Mouse (Mus musculus) stomach, embryonic 16.5 days (tissue): Measurements from ENCODE around the gene Tnfsf13. TPM values are rescaled to one million over a fixed set of nuclear protein-coding genes. Genes with fewer than 3 reads are reported as not detected.
"Not testable (repeated sequence)": the region's sequence is repeated elsewhere in the genome, so short reads cannot be mapped to it uniquely, and the experiment has no call there.

Source experiments
- ATAC-seq: fragments of 200-750 bp; cut with Nextera tagmentation; 2 replicates; pipeline ENCODE4 v1.8.0; 2017; ENCODE audit warnings: moderate number of reproducible peaks, moderate TSS enrichment; ENCODE audit not compliant: insufficient read depth, low FRiP score
- H3K27ac ChIP-seq: fragments of 300-500 bp; sonication (generic); 2 replicates; pipeline ENCODE4 v1.5.1; 2014; ENCODE audit warnings: low read length
- H3K27me3 ChIP-seq: fragments of 300-500 bp; sonication (generic); 2 replicates; pipeline ENCODE4 v1.6.1; 2014; ENCODE audit warnings: low read length, control low read depth, mixed read lengths; ENCODE audit not compliant: control insufficient read depth, insufficient read depth
- H3K36me3 ChIP-seq: fragments of 300-500 bp; sonication (generic); 2 replicates; pipeline ENCODE4 v1.6.1; 2014; ENCODE audit warnings: low read length; ENCODE audit not compliant: control insufficient read depth, insufficient read depth
- H3K4me1 ChIP-seq: fragments of 300-500 bp; sonication (generic); 2 replicates; pipeline ENCODE4 v1.6.1; 2014; ENCODE audit warnings: low read length, control low read depth, mixed read lengths; ENCODE audit not compliant: control insufficient read depth, insufficient read depth
- H3K4me2 ChIP-seq: fragments of 300-500 bp; sonication (generic); 2 replicates; pipeline ENCODE4 v1.6.1; 2014; ENCODE audit warnings: low read depth, low read length, mixed read lengths
- H3K4me3 ChIP-seq: fragments of 300-500 bp; sonication (generic); replicated peaks from 2 replicates; pipeline ENCODE4 v1.5.1; 2014; ENCODE audit warnings: mild to moderate bottlenecking, low read length
- H3K9ac ChIP-seq: fragments of 300-500 bp; sonication (generic); 2 replicates; pipeline ENCODE4 v1.6.1; 2014; ENCODE audit warnings: low read length
- H3K9me3 ChIP-seq: fragments of 300-500 bp; sonication (generic); replicated peaks from 2 replicates; pipeline ENCODE4 v1.6.1; 2016; ENCODE audit warnings: low read length, control low read depth; ENCODE audit not compliant: control insufficient read depth
- WGBS: fragments of 180-500 bp; shearing (Covaris S2); extraction: QIAGEN DNeasy Blood & Tissue Kit; methylation state at CpG from one replicate; pipeline ENCODE4 v1.1.7; 2014; 5-methylcytosine and 5-hydroxymethylcytosine counted together
- polyA plus RNA-seq: library from polyadenylated mRNA; unstranded; fragments of >200 nt; fragmentation: Nextera tagmentation; extraction: Ambion mirVana; gene quantifications from 2 replicates; pipeline ENCODE4 v1.2.1, GENCODE M21; 2015

Gene Tnfsf13
- polyA plus RNA-seq: 0.59 and 1.0 TPM in 2 replicates

DNA sequence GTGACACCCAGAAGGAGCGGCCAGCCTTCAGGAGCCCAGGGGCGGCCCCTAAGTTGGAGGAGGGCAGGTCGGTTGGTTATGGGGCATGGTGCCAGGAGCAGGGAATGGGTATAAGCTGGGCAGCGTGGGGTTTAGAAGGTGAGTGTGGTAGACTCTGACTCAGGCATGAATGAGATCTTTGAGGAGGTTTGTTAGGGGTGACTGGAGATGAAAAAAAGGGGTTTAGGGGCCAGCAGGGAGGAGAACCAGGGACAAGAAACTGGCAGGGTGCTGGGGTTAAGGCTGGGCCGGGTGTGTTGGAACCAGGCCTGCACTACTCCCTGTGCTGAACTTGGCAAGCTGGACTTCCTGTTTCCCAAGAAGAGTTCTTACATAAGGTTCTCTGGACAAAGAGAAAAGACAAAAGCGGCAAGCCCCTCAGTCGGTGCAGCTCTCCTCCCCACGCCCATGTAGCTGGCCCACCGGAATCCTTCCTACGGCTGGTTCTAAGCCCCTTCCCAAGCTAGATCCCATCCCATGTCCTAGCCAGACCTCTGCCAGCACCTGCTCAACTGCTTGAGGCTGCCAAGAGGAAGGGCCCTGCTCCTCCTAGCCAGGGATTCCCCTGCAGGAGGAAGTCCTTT is at the start of gene Tnfsf13:
Tnfsf13 (minus strand) TSS at position 259 of the 623 bp plus-strand sequence.
- ATAC-seq: no peak
- Histone ChIP-seq H3K27ac (peak within 1 kb of the TSS; percentile 89), H3K9ac (peak within 1 kb of the TSS; percentile 60), H3K36me3 (no peaks in the 10 kb centered on the region), H3K4me2 (peak within 1 kb of the TSS; percentile 20; the same call in 1 of the 2 replicates), H3K9me3 (no peaks in the 10 kb centered on the region), H3K27me3 (no peaks in the 10 kb centered on the region), H3K4me3 (no peak within 1 kb of the TSS), H3K4me1 (peaks cover 35% of the 10 kb centered on the region)
- 58% methylated on average over 10 of the region's 10 CpGs for WGBS

DNA sequence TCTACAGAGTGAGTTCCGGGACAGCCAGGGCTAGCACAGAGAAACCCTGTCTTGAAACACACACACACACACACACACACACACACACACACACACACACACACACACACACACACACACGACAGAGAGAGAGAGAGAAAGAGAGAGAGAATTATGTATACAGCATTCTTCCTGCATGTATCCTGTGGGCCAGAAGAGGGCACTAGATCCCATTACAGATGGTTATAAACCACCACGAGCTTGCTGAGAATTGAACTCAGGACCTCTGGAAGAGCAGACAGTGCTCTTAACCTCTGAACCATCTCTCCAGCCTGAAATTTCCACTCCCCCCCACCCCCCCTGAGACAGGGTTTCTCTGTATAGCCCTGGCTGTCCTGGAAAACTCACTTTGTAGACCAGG is 45.8 kb upstream of the Tnfsf13 start:
- not testable (repeated sequence) for H3K27me3 ChIP-seq, H3K4me3 ChIP-seq, H3K9ac ChIP-seq, H3K4me2 ChIP-seq, H3K4me1 ChIP-seq, ATAC-seq, H3K27ac ChIP-seq, H3K9me3 ChIP-seq
- peaks cover 14% of the 10 kb centered on the region; the same call in 1 of the 2 replicates for H3K36me3 ChIP-seq
- 71% methylated on average over 3 of the region's 3 CpGs for WGBS

DNA sequence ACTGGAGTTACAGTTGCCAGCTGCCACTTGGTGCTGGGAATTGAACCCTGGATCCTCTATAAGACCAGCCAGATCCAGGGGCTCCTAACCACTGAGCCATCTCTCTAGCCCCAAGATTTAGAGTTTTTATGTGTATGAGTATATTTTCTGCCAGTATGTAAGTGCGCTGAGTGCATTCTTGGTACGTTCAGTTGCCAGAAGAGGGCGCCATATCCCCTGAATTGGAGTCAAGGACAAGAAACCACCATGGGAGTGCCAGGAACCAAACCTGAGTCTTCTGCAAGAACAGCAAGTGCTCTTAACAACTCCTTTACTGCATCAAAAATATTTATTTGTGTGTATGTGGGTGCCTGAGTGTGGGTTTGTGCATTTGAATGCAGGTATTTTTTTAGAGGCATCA is 43.5 kb upstream of the Tnfsf13 start:
- no peak for ATAC-seq
- WGBS: 32% methylated on average over 3 of the region's 3 CpGs
- H3K4me1 ChIP-seq: no peaks in the 10 kb centered on the region

DNA sequence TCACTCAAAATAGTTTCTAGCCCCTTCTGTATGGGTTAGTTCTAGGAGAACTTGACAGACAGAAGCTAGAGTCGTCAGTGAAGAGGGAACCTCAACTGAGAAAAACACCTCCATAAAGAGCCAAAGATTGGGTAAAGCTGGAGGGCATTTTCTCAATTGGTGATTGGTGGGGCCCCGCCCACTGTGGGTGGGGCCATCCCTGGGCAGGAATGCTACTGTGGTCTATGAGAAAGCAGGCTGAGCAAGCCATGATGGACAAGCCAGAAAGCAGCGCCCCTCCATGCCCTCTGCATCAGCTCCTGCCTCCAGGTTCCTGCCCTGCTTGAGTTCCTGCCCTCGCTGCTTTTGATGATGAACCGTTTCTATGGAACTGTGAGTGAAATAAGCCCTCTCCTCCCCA is 40.4 kb upstream of the Tnfsf13 start:
- 34% methylated on average over 5 of the region's 5 CpGs for WGBS
- ATAC-seq: no peak
- no peak overlapping the region for H3K4me2 ChIP-seq
- H3K27me3 ChIP-seq: no peaks in the 10 kb centered on the region
- H3K4me3 ChIP-seq: no peak overlapping the region
- H3K36me3 ChIP-seq: no peaks in the 10 kb centered on the region
- H3K4me1 ChIP-seq: no peaks in the 10 kb centered on the region
- no peak overlapping the region for H3K27ac ChIP-seq
- no peak overlapping the region for H3K9ac ChIP-seq
- no peaks in the 10 kb centered on the region for H3K9me3 ChIP-seq

More for the DNA sequence above, 43.5 kb upstream of the Tnfsf13 start:
- Histone ChIP-seq H3K27me3 (no peaks in the 10 kb centered on the region), H3K4me3 (no peak overlapping the region), H3K27ac (no peak overlapping the region), H3K36me3 (0 out of 2 replicates have a peak, but pooled peaks cover 2% of the 10 kb centered on the region), H3K9ac (no peak overlapping the region), H3K4me2 (no peak overlapping the region), H3K9me3 (no peaks in the 10 kb centered on the region)

DNA sequence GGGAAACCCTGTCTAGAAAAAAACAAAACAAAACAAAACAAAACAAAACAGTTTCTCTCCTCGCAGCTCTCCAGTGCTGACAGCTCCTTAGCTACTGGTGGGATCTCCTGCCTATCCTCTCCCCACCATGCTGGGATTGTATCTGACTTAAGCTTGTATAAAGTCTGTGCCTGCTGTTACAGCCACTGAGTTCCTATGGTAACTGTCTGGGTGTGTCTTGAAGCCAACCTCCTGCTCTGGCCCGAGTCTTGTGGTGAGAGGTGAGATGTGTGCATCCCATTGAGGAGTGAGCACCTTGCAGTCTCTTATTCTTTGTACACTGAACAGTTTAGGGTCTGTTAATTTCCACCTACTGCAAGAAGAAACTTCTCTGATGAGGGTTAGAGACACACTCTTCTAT is 37.5 kb upstream of the Tnfsf13 start:
- 42% methylated on average over 2 of the region's 2 CpGs for WGBS
- Histone ChIP-seq H3K9ac (no peak overlapping the region), H3K4me3 (no peak overlapping the region), H3K4me2 (no peak overlapping the region), H3K4me1 (0 out of 2 replicates have a peak, but pooled peaks cover 3% of the 10 kb centered on the region), H3K27ac (no peak overlapping the region), H3K9me3 (no peaks in the 10 kb centered on the region), H3K36me3 (no peaks in the 10 kb centered on the region), H3K27me3 (no peaks in the 10 kb centered on the region)
- no peak for ATAC-seq

DNA sequence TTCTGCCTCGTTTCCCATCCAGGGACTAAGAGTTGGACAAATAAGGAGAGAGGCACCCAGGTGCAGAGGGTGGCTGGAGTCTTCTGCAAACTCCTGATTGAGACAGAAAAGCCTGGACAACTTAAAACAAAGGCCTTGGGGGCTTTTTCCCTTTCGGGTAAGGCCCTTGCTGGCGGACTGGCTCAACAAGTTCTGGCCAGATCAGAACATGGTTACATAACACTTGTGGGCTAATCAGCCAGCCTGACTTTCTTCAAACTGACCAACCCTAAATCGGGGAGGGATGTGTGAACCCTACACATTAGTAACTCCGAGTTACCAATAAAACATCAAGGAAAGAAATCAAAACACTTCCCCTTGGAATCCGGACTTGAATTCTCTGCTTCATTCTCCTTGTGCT is 35.3 kb upstream of the Tnfsf13 start:
- Histone ChIP-seq H3K4me3 (no peak overlapping the region), H3K27me3 (no peaks in the 10 kb centered on the region), H3K9ac (no peak overlapping the region), H3K36me3 (no peaks in the 10 kb centered on the region), H3K4me2 (no peak overlapping the region), H3K9me3 (no peaks in the 10 kb centered on the region), H3K4me1 (0 out of 2 replicates have a peak, but pooled peaks cover 3% of the 10 kb centered on the region), H3K27ac (no peak overlapping the region)
- WGBS: 53% methylated on average over 6 of the region's 6 CpGs
- ATAC-seq: no peak

DNA sequence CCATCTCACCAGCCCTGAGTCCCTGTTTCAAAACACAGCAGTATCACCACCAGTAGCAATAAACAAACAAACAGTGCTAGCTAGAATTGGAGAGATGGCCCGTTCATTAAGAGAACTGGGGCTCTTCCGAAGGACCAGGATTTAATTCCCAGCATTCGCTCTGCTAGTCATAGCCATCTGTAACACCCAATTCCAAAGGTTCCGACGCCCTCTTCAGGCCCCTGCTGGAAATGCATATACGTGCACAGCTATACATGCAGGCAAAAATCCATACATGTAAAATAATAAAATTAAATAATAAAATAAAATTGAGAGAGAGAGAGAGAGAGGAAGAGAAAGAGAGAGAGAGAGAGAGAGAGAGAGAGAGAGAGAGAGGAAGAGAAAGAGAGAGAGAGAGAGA is 33.8 kb upstream of the Tnfsf13 start:
- 0 out of 2 replicates have a peak, but pooled peaks cover 3% of the 10 kb centered on the region for H3K4me1 ChIP-seq
- ATAC-seq: no peak
- H3K27me3 ChIP-seq: no peaks in the 10 kb centered on the region

DNA sequence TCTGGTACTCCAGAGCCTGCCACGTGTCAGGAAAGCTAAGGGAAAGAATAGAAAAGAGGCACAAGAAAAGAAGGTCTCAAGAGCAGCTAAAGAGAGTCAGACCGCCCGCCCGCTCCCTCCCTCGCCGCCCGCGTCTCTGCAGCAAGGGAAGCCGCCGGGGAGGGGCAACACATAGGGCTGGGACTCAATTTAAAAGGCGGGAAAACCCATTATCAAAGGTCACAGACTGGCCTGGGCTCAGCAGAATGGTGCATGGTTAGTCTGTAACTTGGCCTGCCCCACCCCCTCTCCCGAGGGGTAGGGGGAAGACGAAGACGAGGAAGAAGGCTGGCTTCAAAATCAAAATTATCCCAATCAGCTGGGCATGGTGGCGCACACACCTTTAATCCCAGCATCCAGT is 33.1 kb upstream of the Tnfsf13 start:
- WGBS: 22% methylated on average over 15 of the region's 15 CpGs
- H3K4me3 ChIP-seq: no peak overlapping the region
- no peak overlapping the region for H3K9ac ChIP-seq
- H3K27ac ChIP-seq: no peak overlapping the region
- H3K9me3 ChIP-seq: no peaks in the 10 kb centered on the region
- 0 out of 2 replicates have a peak, but pooled peaks cover 3% of the 10 kb centered on the region for H3K4me1 ChIP-seq
- no peak; the same call in 1 of the 2 replicates for ATAC-seq
- no peaks in the 10 kb centered on the region for H3K27me3 ChIP-seq
- H3K4me2 ChIP-seq: peak overlapping the region; percentile 24; the same call in 1 of the 2 replicates
- no peaks in the 10 kb centered on the region for H3K36me3 ChIP-seq

More for the DNA sequence above, 33.8 kb upstream of the Tnfsf13 start:
- Histone ChIP-seq H3K9ac (no peak overlapping the region), H3K9me3 (no peaks in the 10 kb centered on the region), H3K36me3 (no peaks in the 10 kb centered on the region), H3K27ac (no peak overlapping the region), H3K4me3 (no peak overlapping the region), H3K4me2 (no peak overlapping the region)
- WGBS: 69% methylated on average over 6 of the region's 6 CpGs

DNA sequence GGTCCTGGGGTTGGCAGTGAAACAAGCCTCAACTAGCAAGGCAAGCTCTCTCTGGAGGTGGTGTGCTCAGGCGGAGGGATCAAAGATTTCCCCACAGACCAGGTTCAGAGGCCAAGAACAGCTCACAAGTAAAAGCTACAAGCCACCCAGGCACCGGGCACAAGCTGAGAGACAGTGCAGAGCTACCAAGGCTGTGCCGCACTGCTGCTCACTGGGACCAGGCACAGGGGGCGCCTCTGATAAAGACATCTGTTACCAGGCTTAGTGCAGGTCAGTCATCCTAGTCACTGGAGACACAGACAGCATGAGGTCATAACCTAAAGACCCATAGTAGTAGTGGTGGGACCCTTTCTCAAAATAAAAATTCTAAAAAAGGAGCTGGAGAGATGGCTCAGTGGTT is 31.4 kb upstream of the Tnfsf13 start:
- H3K4me3 ChIP-seq: no peak overlapping the region
- no peak for ATAC-seq
- 69% methylated on average over 4 of the region's 4 CpGs for WGBS

More for the DNA sequence above, 31.4 kb upstream of the Tnfsf13 start:
- no peaks in the 10 kb centered on the region for H3K36me3 ChIP-seq
- H3K27me3 ChIP-seq: no peaks in the 10 kb centered on the region
- no peak overlapping the region for H3K4me2 ChIP-seq
- no peaks in the 10 kb centered on the region for H3K9me3 ChIP-seq
- 0 out of 2 replicates have a peak, but pooled peaks cover 3% of the 10 kb centered on the region for H3K4me1 ChIP-seq
- no peak overlapping the region for H3K9ac ChIP-seq
- H3K27ac ChIP-seq: no peak overlapping the region
